12 mouse cellular contexts compared by ENCODE assay signal in genomic region chr14:31137791-31138190, GRCm38 (mm10). TPM values are rescaled to one million over a fixed set of nuclear protein-coding genes. Genes with fewer than 3 reads are reported as not detected.
DNase-seq lines count a peak whose midpoint lies in the region; ATAC-seq and TF ChIP-seq lines count a peak whose summit lies in the region.
"Had no signal": no experiment of that assay in that cellular context is flagged by ENCODE, and none has a peak within 500 bp of the region (broad histone marks: within the 10 kb centered on the region; RNA-seq: fewer than 3 reads in every experiment).

No protein-coding gene starts in this region.

- no peak overlapping the region for H3K4me3 ChIP-seq in hindbrain, embryonic 16.5 days (ENCODE audit: low read length)
- no peak overlapping the region for H3K4me3 ChIP-seq in hindbrain, embryonic 14.5 days (replicated peaks; ENCODE audit: low read length)
- no peak overlapping the region for H3K4me3 ChIP-seq in heart, embryonic 14.5 days (ENCODE audit: control insufficient read depth in 1 of 2, insufficient read depth in 1 of 2, low read depth in 1 of 2, low read length in 2 of 2)
- H3K4me3 ChIP-seq in thymus, adult 2 months (ENCODE audit: control insufficient read depth, insufficient read depth, low read length), result no peak overlapping the region
- H3K4me3 ChIP-seq: forebrain, embryonic 10.5 days; left cerebral cortex, adult 2 months; neural tube, embryonic 12.5 days had no signal

- no peaks in the 10 kb centered on the region for H3K9me3 ChIP-seq in hindbrain, embryonic 16.5 days (ENCODE audit: control insufficient read depth, low read length)
- no peaks in the 10 kb centered on the region for H3K9me3 ChIP-seq in hindbrain, embryonic 14.5 days (ENCODE audit: control insufficient read depth, low read length)
- 0 out of 2 replicates have a peak, but pooled peaks cover 3% of the 10 kb centered on the region for H3K9me3 ChIP-seq in heart, embryonic 14.5 days (ENCODE audit: control insufficient read depth, low read length)
- H3K9me3 ChIP-seq: forebrain, embryonic 10.5 days; neural tube, embryonic 12.5 days had no signal

- H3K27me3 ChIP-seq in hindbrain, embryonic 16.5 days (replicated peaks; ENCODE audit: control insufficient read depth, insufficient read depth, low read length), result no peaks in the 10 kb centered on the region
- H3K27me3 ChIP-seq in hindbrain, embryonic 14.5 days (ENCODE audit: control insufficient read depth, insufficient read depth, low read length), result no peaks in the 10 kb centered on the region
- no peaks in the 10 kb centered on the region for H3K27me3 ChIP-seq in heart, embryonic 14.5 days (ENCODE audit: control insufficient read depth, insufficient read depth, low read length)
- H3K27me3 ChIP-seq in thymus, adult 2 months (ENCODE audit: control insufficient read depth, insufficient read depth, low read length), result no peaks in the 10 kb centered on the region
- H3K27me3 ChIP-seq: neural tube, embryonic 12.5 days had no signal

- no peak for TF ChIP-seq POLR2A in thymus, adult 2 months (IDR thresholded peaks at IDR 0.05; ENCODE audit: control insufficient read depth, extremely low read depth, insufficient read depth, low read length, poor library complexity)

- H3K4me2 ChIP-seq in hindbrain, embryonic 16.5 days (ENCODE audit: low read length), result no peak overlapping the region
- H3K4me2 ChIP-seq in hindbrain, embryonic 14.5 days (replicated peaks), result no peak overlapping the region
- no peak overlapping the region for H3K4me2 ChIP-seq in heart, embryonic 14.5 days (ENCODE audit: low read length)
- H3K4me2 ChIP-seq: neural tube, embryonic 12.5 days had no signal

- ATAC-seq in hindbrain, embryonic 16.5 days, result no peak
- ATAC-seq in hindbrain, embryonic 14.5 days (ENCODE audit: low FRiP score), result no peak
- no peak for ATAC-seq in heart, embryonic 14.5 days (ENCODE audit: insufficient number of reproducible peaks, insufficient read depth, low FRiP score, low read depth)

- WGBS in hindbrain, embryonic 16.5 days, result 69% methylated on average over 11 of the region's 11 CpGs
- 73% methylated on average over 11 of the region's 11 CpGs for WGBS in hindbrain, embryonic 14.5 days
- WGBS in heart, embryonic 14.5 days, result 72% methylated on average over 11 of the region's 11 CpGs
- 97% methylated on average over 11 of the region's 11 CpGs for WGBS in thymus, adult 2 months

- H3K4me1 ChIP-seq in hindbrain, embryonic 16.5 days (ENCODE audit: control insufficient read depth, insufficient read depth, low read depth, low read length), result peaks cover 12% of the 10 kb centered on the region
- peaks cover 13% of the 10 kb centered on the region for H3K4me1 ChIP-seq in hindbrain, embryonic 14.5 days (replicated peaks; ENCODE audit: control insufficient read depth, insufficient read depth, low read length)
- H3K4me1 ChIP-seq in heart, embryonic 14.5 days (ENCODE audit: control insufficient read depth in 2 of 2, insufficient read depth in 2 of 2, low read length in 2 of 2), result peaks cover 4 to 6% of the 10 kb centered on the region in 2 experiments; a peak in 3 of 4 replicates
- no peaks in the 10 kb centered on the region for H3K4me1 ChIP-seq in thymus, adult 2 months (replicated peaks; ENCODE audit: control insufficient read depth, insufficient read depth, low read length)

- no peak for TF ChIP-seq CTCF in thymus, adult 2 months (IDR thresholded peaks at IDR 0.05; ENCODE audit: borderline replicate concordance, control insufficient read depth, extremely low read depth, insufficient read depth, low read length, poor library complexity)

- peaks cover 10% of the 10 kb centered on the region for H3K36me3 ChIP-seq in hindbrain, embryonic 16.5 days (ENCODE audit: control insufficient read depth, insufficient read depth, low read length)
- peaks cover 70% of the 10 kb centered on the region for H3K36me3 ChIP-seq in hindbrain, embryonic 14.5 days (replicated peaks; ENCODE audit: control insufficient read depth, insufficient read depth)
- H3K36me3 ChIP-seq in heart, embryonic 14.5 days (ENCODE audit: control insufficient read depth, insufficient read depth, low read length), result peaks cover 84% of the 10 kb centered on the region
- H3K36me3 ChIP-seq in thymus, adult 2 months (ENCODE audit: control insufficient read depth, insufficient read depth, low read length), result no peaks in the 10 kb centered on the region; the same call in 1 of the 2 replicates

- H3K27ac ChIP-seq in hindbrain, embryonic 16.5 days (ENCODE audit: low read depth, low read length), result 0 out of 2 replicates have a peak overlapping the region, but pooled peaks have one; percentile 0
- H3K27ac ChIP-seq in hindbrain, embryonic 14.5 days, result no peak overlapping the region
- peak overlapping the region; percentile 36 to 47; a peak in 3 of 4 replicates for H3K27ac ChIP-seq in heart, embryonic 14.5 days (replicated peaks in 1 of 2; ENCODE audit: control insufficient read depth in 1 of 2, insufficient read depth in 1 of 2, low read depth in 2 of 2, low read length in 2 of 2)
- H3K27ac ChIP-seq in thymus, adult 2 months (ENCODE audit: control insufficient read depth, insufficient read depth, low read length), result no peak overlapping the region
- H3K27ac ChIP-seq: forebrain, embryonic 10.5 days; left cerebral cortex, adult 2 months had no signal

- no peak for DNase-seq in hindbrain, embryonic 14.5 days (ENCODE audit: low spot score)
- DNase-seq in adrenal gland, postnatal 36 days, result peak; percentile 45 to 66
- DNase-seq in kidney, postnatal 25 days, result peak; percentile 65 to 83
- no peak for DNase-seq in thymus, postnatal 25 days
- DNase-seq in thymus, adult 2 months, result no peak
- DNase-seq in c-Kit-positive CD71-positive TER-119-positive erythroid progenitor cells, embryonic 14.5 days (ENCODE audit: low spot score), result no peak

- H3K9ac ChIP-seq in hindbrain, embryonic 16.5 days (ENCODE audit: low read depth, low read length), result no peak overlapping the region
- H3K9ac ChIP-seq in hindbrain, embryonic 14.5 days, result no peak overlapping the region
- H3K9ac ChIP-seq in heart, embryonic 14.5 days (ENCODE audit: low read length), result 0 out of 2 replicates have a peak overlapping the region, but pooled peaks have one; percentile 3
- H3K9ac ChIP-seq: neural tube, embryonic 12.5 days had no signal

RNA-seq across cellular contexts. Expression of gene Nt5dc2, which starts 6.9 kb away (rescaled TPM):
- 192 and 222 TPM in 2 replicates for polyA plus RNA-seq in hindbrain, embryonic 16.5 days (2015; fragmentation: Nextera tagmentation; extraction: Ambion mirVana)
- 260 and 277 TPM in 2 replicates for polyA plus RNA-seq in hindbrain, embryonic 14.5 days (2014; fragmentation: Nextera tagmentation; extraction: Ambion mirVana)
- 10 to 100 TPM; 24.0 to 29.3 TPM for total RNA-seq in adrenal gland, postnatal 36 days (2021)
- polyA plus RNA-seq in heart, embryonic 14.5 days (2014; fragmentation: Nextera tagmentation; extraction: Ambion mirVana), result 329 and 341 TPM in 2 replicates
- 220 and 273 TPM in 2 replicates for polyA plus RNA-seq in thymus, adult 2 months (2012; rRNA removed)

RNA-seq across cellular contexts. Expression of gene Smim4, which starts 9.0 kb away (rescaled TPM):
- polyA plus RNA-seq in hindbrain, embryonic 16.5 days (2015; fragmentation: Nextera tagmentation; extraction: Ambion mirVana), result 51.3 and 53.9 TPM in 2 replicates
- 55.5 and 77.7 TPM in 2 replicates for polyA plus RNA-seq in hindbrain, embryonic 14.5 days (2014; fragmentation: Nextera tagmentation; extraction: Ambion mirVana)
- 10 to 100 TPM; 50.5 to 85.0 TPM for total RNA-seq in adrenal gland, postnatal 36 days (2021)
- 98.2 and 107 TPM in 2 replicates for polyA plus RNA-seq in heart, embryonic 14.5 days (2014; fragmentation: Nextera tagmentation; extraction: Ambion mirVana)
- polyA plus RNA-seq in thymus, adult 2 months (2012; rRNA removed), result 77.4 and 91.1 TPM in 2 replicates

RNA-seq across cellular contexts. Expression of gene Stab1, which starts 30.6 kb away (rescaled TPM):
- 13.5 and 17.5 TPM in 2 replicates for polyA plus RNA-seq in hindbrain, embryonic 16.5 days (2015; fragmentation: Nextera tagmentation; extraction: Ambion mirVana)
- 17.9 and 27.6 TPM in 2 replicates for polyA plus RNA-seq in hindbrain, embryonic 14.5 days (2014; fragmentation: Nextera tagmentation; extraction: Ambion mirVana)
- total RNA-seq in adrenal gland, postnatal 36 days (2021), result 10 to 100 TPM; 61.7 to 88.5 TPM
- polyA plus RNA-seq in heart, embryonic 14.5 days (2014; fragmentation: Nextera tagmentation; extraction: Ambion mirVana), result 56.0 and 66.8 TPM in 2 replicates
- 17.2 and 26.7 TPM in 2 replicates for polyA plus RNA-seq in thymus, adult 2 months (2012; rRNA removed)
- total RNA-seq: hematopoietic stem cell, adult 5-6 weeks had no signal

Comparison
In these comparisons a context has a peak if more than half of its experiments do, and no peak if none do; other contexts are left out.
1. H3K27ac ChIP-seq: peak in hindbrain, embryonic 16.5 days (single experiment) and heart, embryonic 14.5 days (2 of 2); none in hindbrain, embryonic 14.5 days (single experiment) and thymus, adult 2 months (single experiment).
2. DNase-seq: peak in adrenal gland, postnatal 36 days (2 of 2) and kidney, postnatal 25 days (2 of 2); none in hindbrain, embryonic 14.5 days (single experiment), thymus, postnatal 25 days (single experiment), thymus, adult 2 months (single experiment) and c-Kit-positive CD71-positive TER-119-positive erythroid progenitor cells, embryonic 14.5 days (single experiment).